Mouse (Mus musculus): ENCODE measurements around the gene Mex3d. TPM values are rescaled to one million over a fixed set of nuclear protein-coding genes. Genes with fewer than 3 reads are reported as not detected.
"Not testable (repeated sequence)": the region's sequence is repeated elsewhere in the genome, so short reads cannot be mapped to it uniquely, and the experiment has no call there.

Mex3d gene
- polyA plus RNA-seq, 1 experiment from 2014 or later, result 0.78 TPM

DNA sequence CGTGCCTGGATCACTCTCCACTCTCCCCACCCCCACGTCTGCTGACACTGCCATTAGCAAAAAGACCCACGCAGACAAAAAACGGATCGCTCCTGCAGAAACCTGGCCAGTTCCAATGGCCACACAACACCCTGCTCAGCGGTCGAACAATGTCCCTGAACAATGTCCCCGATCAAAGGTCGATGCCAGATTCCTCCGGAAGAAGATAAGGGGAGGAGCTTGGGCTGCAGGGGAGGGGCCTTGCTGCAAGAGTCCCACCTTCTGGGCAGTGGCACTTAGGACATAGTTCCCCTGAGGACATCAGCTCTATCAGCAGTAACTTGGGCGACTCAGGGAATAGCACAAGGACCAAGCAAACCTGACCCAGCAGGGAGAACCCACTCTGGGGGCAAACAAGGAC lies 35.6 kb downstream of the Mex3d start:
- peak overlapping the region; percentile 16; the same call in 1 of the 2 replicates for H3K4me2 ChIP-seq
- no peak for ATAC-seq (ENCODE audit: insufficient read depth)
- no peak overlapping the region for H3K9ac ChIP-seq
- peaks cover 50% of the 10 kb centered on the region for H3K4me1 ChIP-seq (replicated peaks)
- H3K27me3 ChIP-seq, result peaks cover 99% of the 10 kb centered on the region
- no peak overlapping the region for H3K4me3 ChIP-seq (replicated peaks)
- H3K36me3 ChIP-seq (replicated peaks), result no peaks in the 10 kb centered on the region
- whole genome bisulfite sequencing (ENCODE audit: insufficient replicate concordance), result 12% methylated on average over 11 of the region's 11 CpGs
- no peaks in the 10 kb centered on the region for H3K9me3 ChIP-seq (replicated peaks)
- H3K27ac ChIP-seq (replicated peaks), result no peak overlapping the region

DNA sequence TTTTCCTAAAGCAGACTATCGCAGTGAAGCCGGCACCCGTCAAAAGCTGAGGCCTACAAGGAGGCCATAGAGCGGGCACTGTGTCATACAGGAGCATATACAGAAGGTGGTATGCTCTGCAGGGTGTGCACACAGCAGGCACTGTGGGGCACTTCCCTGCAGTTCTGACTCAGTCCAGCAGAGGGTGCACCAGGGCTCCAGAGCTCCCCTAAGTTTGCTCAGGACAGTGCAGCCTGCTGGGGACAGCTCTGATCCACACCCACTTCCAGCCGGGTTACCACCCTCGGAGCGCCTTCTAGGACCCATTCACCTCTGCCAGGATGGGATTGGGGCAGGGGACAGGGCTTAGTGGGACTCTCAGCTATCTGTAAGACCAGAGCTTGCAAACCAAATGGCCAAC lies 37.2 kb downstream of the Mex3d start:
- no peak overlapping the region for H3K27ac ChIP-seq (replicated peaks)
- H3K9me3 ChIP-seq (replicated peaks), result no peaks in the 10 kb centered on the region
- H3K27me3 ChIP-seq, result peaks cover 97% of the 10 kb centered on the region
- ATAC-seq (ENCODE audit: insufficient read depth), result peak; percentile 65
- no peak overlapping the region for H3K4me2 ChIP-seq
- no peak overlapping the region for H3K9ac ChIP-seq
- no peaks in the 10 kb centered on the region for H3K36me3 ChIP-seq (replicated peaks)
- WGBS (ENCODE audit: insufficient replicate concordance), result 3% methylated on average over 7 of the region's 7 CpGs
- no peak overlapping the region for H3K4me3 ChIP-seq (replicated peaks)
- H3K4me1 ChIP-seq (replicated peaks), result peaks cover 49% of the 10 kb centered on the region

DNA sequence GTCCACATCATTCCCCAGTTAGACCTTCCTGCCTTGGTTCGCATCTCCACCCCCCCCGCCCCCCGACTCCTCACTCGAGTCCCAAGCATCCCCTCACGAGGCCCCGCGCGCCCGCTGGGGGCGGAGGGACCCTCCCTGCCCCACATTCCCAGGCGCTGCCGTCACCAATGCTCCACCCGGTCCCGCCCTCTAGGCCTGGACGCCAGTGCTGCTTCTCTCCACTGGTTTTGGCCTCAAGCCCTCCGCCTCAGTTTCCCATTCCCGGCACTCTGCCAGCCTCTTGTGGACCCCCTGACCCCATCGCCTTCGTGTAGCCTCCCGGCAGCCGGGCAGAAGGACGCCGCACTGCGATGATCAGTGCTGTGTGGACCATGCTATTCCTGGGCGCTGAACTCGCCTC lies 38.5 kb downstream of the Mex3d start:
- no peaks in the 10 kb centered on the region for H3K9me3 ChIP-seq (replicated peaks)
- no peak overlapping the region for H3K9ac ChIP-seq
- no peaks in the 10 kb centered on the region for H3K36me3 ChIP-seq (replicated peaks)
- no peak overlapping the region for H3K4me3 ChIP-seq (replicated peaks)
- WGBS (ENCODE audit: insufficient replicate concordance), result 22% methylated on average over 26 of the region's 26 CpGs
- peaks cover 89% of the 10 kb centered on the region for H3K27me3 ChIP-seq
- H3K4me2 ChIP-seq, result no peak overlapping the region
- ATAC-seq (ENCODE audit: insufficient read depth), result no peak
- H3K4me1 ChIP-seq (replicated peaks), result peaks cover 62% of the 10 kb centered on the region
- no peak overlapping the region for H3K27ac ChIP-seq (replicated peaks)

DNA sequence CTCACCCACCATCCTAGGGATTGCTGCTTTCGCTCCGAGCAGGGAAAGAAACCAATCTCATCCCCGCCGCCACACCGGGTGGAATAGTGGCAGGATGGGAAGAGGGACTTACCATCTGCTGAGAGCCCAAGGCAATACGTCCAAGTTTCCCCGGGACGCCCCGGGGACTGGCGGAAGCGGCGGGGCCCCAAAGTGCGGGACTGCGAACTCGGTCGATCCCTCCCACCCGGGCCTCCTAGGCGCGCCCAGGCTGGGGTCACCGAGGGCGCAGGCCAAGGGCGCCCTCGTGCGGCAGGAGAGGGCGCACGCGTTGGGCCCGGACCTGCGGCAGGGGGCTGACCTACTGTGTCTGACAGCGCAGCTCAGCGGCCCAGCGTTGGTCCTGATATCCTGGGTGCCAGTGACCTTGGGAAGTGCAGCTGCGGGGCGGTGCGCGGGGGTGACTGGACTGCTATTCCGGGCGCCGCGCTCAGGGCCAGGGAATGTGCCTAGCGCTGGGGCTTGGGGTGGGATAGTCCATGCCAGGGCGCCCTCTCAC lies 39.1 kb downstream of the Mex3d start, which contains the start of gene Adamtsl5:
Gene Adamtsl5, minus strand, starts transcription at position 169 of the 538 bp plus-strand sequence.
- no peak for ATAC-seq (ENCODE audit: insufficient read depth)
- Histone ChIP-seq H3K4me3 (replicated peaks) (peak within 1 kb of the TSS; percentile 57), H3K27me3 (peaks cover 87% of the 10 kb centered on the region), H3K9ac (peak within 1 kb of the TSS; percentile 54), H3K27ac (replicated peaks) (no peak within 1 kb of the TSS), H3K36me3 (replicated peaks) (no peaks in the 10 kb centered on the region), H3K4me2 (peak within 1 kb of the TSS; percentile 89), H3K4me1 (replicated peaks) (peaks cover 69% of the 10 kb centered on the region), H3K9me3 (replicated peaks) (no peaks in the 10 kb centered on the region)
- 1% methylated on average over 42 of the region's 42 CpGs for WGBS (ENCODE audit: insufficient replicate concordance)

DNA sequence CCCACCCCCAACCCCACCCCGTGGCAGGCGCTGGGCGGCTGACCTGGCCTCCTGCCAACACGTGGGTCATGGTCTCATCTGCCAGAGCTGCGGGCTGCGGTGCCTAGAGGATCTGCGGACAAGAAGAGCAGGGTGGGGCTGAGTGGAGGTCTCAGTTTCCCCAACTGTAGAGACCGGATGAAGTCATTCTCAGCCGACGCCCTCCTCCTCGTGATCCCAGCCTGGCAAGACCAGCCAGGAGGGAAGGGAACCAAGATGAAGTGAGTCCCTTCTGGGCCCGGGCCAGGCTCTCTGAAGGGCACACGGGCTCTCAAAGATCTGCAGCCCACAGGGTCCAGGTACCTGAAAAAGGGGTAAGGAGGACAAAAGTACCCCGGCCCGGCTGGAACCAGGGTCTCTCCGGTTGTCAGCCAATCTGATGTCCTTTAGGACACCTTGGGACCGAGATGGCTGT lies 39.9 kb downstream of the Mex3d start:
- peaks cover 87% of the 10 kb centered on the region for H3K27me3 ChIP-seq
- peaks cover 74% of the 10 kb centered on the region for H3K4me1 ChIP-seq (replicated peaks)
- H3K9ac ChIP-seq, result peak overlapping the region; percentile 54; the same call in 1 of the 2 replicates
- H3K4me3 ChIP-seq (replicated peaks), result peak overlapping the region; percentile 57
- no peaks in the 10 kb centered on the region for H3K36me3 ChIP-seq (replicated peaks)
- H3K27ac ChIP-seq (replicated peaks), result no peak overlapping the region
- peak overlapping the region; percentile 89 for H3K4me2 ChIP-seq
- 10% methylated on average over 17 of the region's 17 CpGs for WGBS (ENCODE audit: insufficient replicate concordance)
- ATAC-seq (ENCODE audit: insufficient read depth), result no peak
- H3K9me3 ChIP-seq (replicated peaks), result no peaks in the 10 kb centered on the region

DNA sequence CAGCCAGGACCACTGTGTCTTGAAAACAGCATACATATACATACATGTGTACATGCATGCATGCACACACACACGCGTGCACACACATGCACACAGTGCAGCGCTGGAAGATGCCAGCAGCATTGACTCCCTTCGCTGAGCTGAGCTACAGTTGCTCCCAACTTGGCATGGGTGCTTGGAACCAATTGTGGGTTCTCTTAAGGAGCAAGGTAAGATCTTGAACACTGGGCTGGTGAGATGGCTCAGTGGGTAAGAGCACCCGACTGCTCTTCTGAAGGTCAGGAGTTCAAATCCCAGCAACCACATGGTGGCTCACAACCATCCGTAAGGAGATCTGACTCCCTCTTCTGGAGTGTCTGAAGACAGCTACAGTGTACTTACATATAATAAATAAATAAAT lies 41.5 kb downstream of the Mex3d start:
- H3K27me3 ChIP-seq, result peaks cover 87% of the 10 kb centered on the region
- 75% methylated on average over 6 of the region's 6 CpGs for WGBS (ENCODE audit: insufficient replicate concordance)
- H3K4me3 ChIP-seq (replicated peaks), result not testable (repeated sequence)

DNA sequence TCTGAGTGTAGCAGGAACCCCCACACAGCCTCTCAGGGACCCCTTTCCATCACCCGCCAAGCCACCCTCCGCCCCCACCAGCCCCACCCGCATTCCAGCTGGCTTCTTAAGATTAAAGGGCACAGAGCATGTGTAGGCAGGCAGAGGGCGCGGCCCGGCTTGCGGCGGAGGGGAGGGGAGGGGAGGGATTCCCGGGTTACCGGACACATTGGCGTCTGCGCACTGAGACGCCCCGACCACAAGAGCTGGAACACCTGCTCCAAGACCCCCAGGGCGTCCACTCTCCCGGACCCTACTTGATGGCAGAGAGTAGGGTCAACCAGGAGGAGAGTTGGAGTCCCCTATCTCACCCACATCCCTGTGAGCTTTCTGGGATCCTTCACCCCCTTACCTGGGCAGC lies 42.3 kb downstream of the Mex3d start:
- Histone ChIP-seq H3K4me1 (replicated peaks) (peaks cover 84% of the 10 kb centered on the region), H3K9me3 (replicated peaks) (no peaks in the 10 kb centered on the region), H3K4me3 (replicated peaks) (peak overlapping the region; percentile 54), H3K4me2 (peak overlapping the region; percentile 83), H3K36me3 (replicated peaks) (no peaks in the 10 kb centered on the region), H3K9ac (peak overlapping the region; percentile 57), H3K27me3 (peaks cover 87% of the 10 kb centered on the region), H3K27ac (replicated peaks) (peak overlapping the region; percentile 97)
- 4% methylated on average over 16 of the region's 16 CpGs for WGBS (ENCODE audit: insufficient replicate concordance)
- ATAC-seq (ENCODE audit: insufficient read depth), result peak; percentile 22

More for the DNA sequence above, 41.5 kb downstream of the Mex3d start:
- Histone ChIP-seq H3K4me2 (0 out of 2 replicates have a peak overlapping the region, but pooled peaks have one; percentile 83), H3K27ac (replicated peaks) (peak overlapping the region; percentile 97; the same call in 1 of the 2 replicates), H3K4me1 (replicated peaks) (peaks cover 84% of the 10 kb centered on the region)
- not testable (repeated sequence) for H3K9me3 ChIP-seq (replicated peaks); H3K9ac ChIP-seq; ATAC-seq (ENCODE audit: insufficient read depth); H3K36me3 ChIP-seq (replicated peaks)

DNA sequence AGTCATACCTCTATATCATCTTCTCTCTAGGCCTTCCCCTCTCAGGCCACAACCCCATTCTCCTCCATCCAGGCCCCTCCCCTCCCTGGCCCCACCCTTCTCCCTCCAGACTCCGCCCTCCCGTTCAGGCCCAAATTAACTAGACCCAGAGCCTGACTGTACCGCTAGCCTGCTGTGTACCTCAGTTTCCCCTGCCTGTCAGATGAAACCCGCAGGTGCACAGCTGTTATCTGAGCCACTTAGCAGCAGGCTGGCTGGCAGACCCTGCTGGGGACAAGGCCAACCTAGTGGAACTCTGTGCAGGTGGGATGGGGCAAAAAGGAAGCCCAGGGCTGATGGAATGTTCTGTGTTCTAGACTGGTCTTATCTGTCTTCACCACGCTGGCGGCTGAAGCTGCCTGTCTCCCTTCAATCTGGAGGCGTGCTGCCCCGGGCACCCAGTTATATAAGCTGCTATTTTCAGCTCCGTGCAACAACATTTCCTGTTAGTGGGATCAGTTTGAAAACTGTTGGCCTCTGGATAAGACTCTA lies 43.3 kb downstream of the Mex3d start:
- 7% methylated on average over 9 of the region's 9 CpGs for WGBS (ENCODE audit: insufficient replicate concordance)
- H3K4me1 ChIP-seq (replicated peaks), result peaks cover 88% of the 10 kb centered on the region
- peak; percentile 81 for ATAC-seq (ENCODE audit: insufficient read depth)
- peak overlapping the region; percentile 97 for H3K27ac ChIP-seq (replicated peaks)
- peak overlapping the region; percentile 54 for H3K4me3 ChIP-seq (replicated peaks)
- H3K9me3 ChIP-seq (replicated peaks), result no peaks in the 10 kb centered on the region
- peak overlapping the region; percentile 57 for H3K9ac ChIP-seq
- peak overlapping the region; percentile 83 for H3K4me2 ChIP-seq
- H3K27me3 ChIP-seq, result peaks cover 78% of the 10 kb centered on the region
- no peaks in the 10 kb centered on the region for H3K36me3 ChIP-seq (replicated peaks)

DNA sequence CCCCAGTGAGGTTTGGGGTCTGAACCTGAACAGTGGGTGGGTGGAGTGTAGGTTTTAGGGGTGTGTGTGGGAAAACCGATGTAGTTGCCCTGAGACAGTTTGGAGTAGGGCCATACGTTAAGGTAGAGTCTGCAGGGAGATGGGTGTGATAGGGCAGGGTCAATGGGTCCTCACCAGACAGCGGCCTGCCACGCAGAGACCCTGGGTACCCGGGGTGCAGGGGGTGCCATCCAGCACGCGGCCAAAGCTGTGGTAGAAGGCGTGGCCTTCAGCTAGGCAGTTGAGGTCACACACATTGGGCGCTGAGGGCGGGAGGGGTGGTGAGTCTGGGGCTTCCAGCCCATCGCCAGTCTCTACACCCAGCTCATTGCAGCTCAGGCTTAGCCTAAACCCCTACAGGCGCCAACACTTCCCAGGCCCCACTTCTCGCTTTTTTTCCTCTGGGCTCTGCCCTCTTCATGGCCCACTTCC lies 44.0 kb downstream of the Mex3d start:
- Histone ChIP-seq H3K27ac (replicated peaks) (peak overlapping the region; percentile 97), H3K4me1 (replicated peaks) (peaks cover 80% of the 10 kb centered on the region), H3K36me3 (replicated peaks) (no peaks in the 10 kb centered on the region), H3K4me3 (replicated peaks) (peak overlapping the region; percentile 54), H3K27me3 (peaks cover 71% of the 10 kb centered on the region), H3K4me2 (peak overlapping the region; percentile 83), H3K9ac (peak overlapping the region; percentile 57; the same call in 1 of the 2 replicates), H3K9me3 (replicated peaks) (no peaks in the 10 kb centered on the region)
- peak; percentile 10; the same call in 1 of the 2 replicates for ATAC-seq (ENCODE audit: insufficient read depth)
- WGBS (ENCODE audit: insufficient replicate concordance), result 17% methylated on average over 13 of the region's 13 CpGs

DNA sequence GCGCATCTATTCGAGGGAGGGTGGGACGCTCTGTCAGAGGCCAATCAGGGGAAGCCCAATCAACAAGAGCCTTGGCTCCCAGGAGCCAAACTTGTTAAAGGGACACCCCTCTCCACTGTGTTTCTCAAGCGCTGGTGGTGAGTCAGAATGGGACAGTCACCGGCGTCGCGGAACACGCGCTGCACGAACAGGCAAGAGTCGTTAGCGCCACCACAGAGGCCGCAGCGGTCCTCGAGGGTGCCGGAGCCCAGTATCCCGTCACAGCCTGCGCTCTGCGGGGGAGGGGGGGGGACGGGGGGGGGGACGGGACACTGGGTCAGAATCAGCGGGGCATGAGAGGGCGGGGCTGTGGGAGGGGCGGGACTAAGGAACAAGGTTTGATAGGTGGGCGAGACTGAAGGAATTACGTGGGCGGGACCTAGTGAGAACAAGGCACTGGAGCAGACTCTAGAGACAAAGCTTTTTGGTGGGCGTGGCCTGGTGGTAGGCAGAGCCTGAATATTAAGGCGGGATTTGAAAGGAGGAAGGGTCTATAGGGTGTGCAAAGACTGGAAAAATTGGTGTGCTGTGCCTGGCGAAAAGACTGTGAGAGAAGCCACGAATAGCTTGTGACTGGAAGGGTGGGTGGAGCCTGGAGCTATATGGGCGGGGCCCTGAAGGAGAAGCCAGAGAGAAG lies 44.6 kb downstream of the Mex3d start:
- Histone ChIP-seq H3K27me3 (peaks cover 65% of the 10 kb centered on the region), H3K27ac (replicated peaks) (peak overlapping the region; percentile 97), H3K9ac (peak overlapping the region; percentile 57; the same call in 1 of the 2 replicates), H3K36me3 (replicated peaks) (no peaks in the 10 kb centered on the region), H3K9me3 (replicated peaks) (no peaks in the 10 kb centered on the region), H3K4me2 (peak overlapping the region; percentile 83), H3K4me3 (replicated peaks) (peak overlapping the region; percentile 54), H3K4me1 (replicated peaks) (peaks cover 74% of the 10 kb centered on the region)
- peak; percentile 20 for ATAC-seq (ENCODE audit: insufficient read depth)
- under 1% methylated on average over 33 of the region's 33 CpGs for WGBS (ENCODE audit: insufficient replicate concordance)

DNA sequence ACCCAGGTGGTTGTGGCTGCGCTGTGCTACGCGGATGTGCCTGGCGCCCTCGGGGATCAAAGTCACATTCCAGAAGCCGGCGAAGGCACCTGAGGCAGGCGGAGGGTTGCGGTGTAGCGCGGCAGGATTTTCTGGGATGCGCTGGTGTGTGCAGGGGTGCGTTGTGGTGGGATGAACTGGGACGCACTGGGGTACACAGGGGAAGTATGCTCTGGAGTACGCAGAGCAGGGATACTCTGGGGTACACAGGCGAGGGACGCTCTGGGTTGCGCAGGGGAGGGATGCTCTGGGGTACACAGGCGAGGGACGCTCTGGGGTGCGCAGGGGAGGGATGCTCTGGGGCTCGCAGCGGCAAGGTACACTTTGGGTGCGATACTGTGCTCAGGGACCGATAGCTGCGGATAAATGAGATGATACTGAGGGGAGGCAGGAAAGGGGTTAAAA lies 45.1 kb downstream of the Mex3d start:
- H3K4me1 ChIP-seq (replicated peaks), result peaks cover 69% of the 10 kb centered on the region
- H3K9me3 ChIP-seq (replicated peaks), result no peaks in the 10 kb centered on the region
- H3K4me2 ChIP-seq, result peak overlapping the region; percentile 83
- H3K27ac ChIP-seq (replicated peaks), result no peak overlapping the region
- H3K9ac ChIP-seq, result no peak overlapping the region
- H3K36me3 ChIP-seq (replicated peaks), result no peaks in the 10 kb centered on the region
- 5% methylated on average over 26 of the region's 26 CpGs for WGBS (ENCODE audit: insufficient replicate concordance)
- H3K4me3 ChIP-seq (replicated peaks), result peak overlapping the region; percentile 54
- peaks cover 60% of the 10 kb centered on the region for H3K27me3 ChIP-seq
- no peak for ATAC-seq (ENCODE audit: insufficient read depth)

Data from liver, embryonic 15.5 days (tissue).